Comparison of ENCODE assay signal across 8 mouse cellular contexts in genomic region chr11:74925577-74926387, GRCm38 (mm10). TPM values are rescaled to one million over a fixed set of nuclear protein-coding genes. Genes with fewer than 3 reads are reported as not detected.
DNase-seq lines count a peak whose midpoint lies in the region; ATAC-seq lines count a peak whose summit lies in the region.

Smg6 (plus strand) TSS chr11:74925823.
Srr (minus strand) TSS chr11:74925948.

- WGBS in hindbrain, embryonic 14.5 days = under 1% methylated on average over 75 of the region's 88 CpGs

- ATAC-seq in hindbrain, embryonic 14.5 days (ENCODE audit: low FRiP score) = peak; percentile 96

- peak; percentile 98 for DNase-seq in R1 (ENCODE audit: low read depth, low spot score)
- peak; percentile 97 to 98 for DNase-seq in cerebellum, postnatal 25 days
- peak; percentile 82 to 87 for DNase-seq in frontal cortex, postnatal 25 days (ENCODE audit: low spot score in 2 of 2)
- peak; percentile 96 for DNase-seq in hindbrain, embryonic 14.5 days (ENCODE audit: low spot score)
- peak; percentile 91 to 92 for DNase-seq in layer of hippocampus, postnatal 36 days
- DNase-seq in lung, postnatal 36 days = peak; percentile 95
- DNase-seq in retina, postnatal 1 day = peak; percentile 99
- DNase-seq in urinary bladder, adult 18-20 months (ENCODE audit: low spot score in 2 of 2) = peak; percentile 88 to 91

- peak within 1 kb of the TSS; percentile 96 for H3K27ac ChIP-seq in hindbrain, embryonic 14.5 days

- H3K4me1 ChIP-seq in hindbrain, embryonic 14.5 days (replicated peaks; ENCODE audit: control insufficient read depth, insufficient read depth, low read length) = peaks cover 19% of the 10 kb centered on the region

- H3K36me3 ChIP-seq in hindbrain, embryonic 14.5 days (replicated peaks; ENCODE audit: control insufficient read depth, insufficient read depth) = peaks cover 18% of the 10 kb centered on the region; the same call in 1 of the 2 replicates

- H3K27me3 ChIP-seq in hindbrain, embryonic 14.5 days (ENCODE audit: control insufficient read depth, insufficient read depth, low read length) = no peaks in the 10 kb centered on the region

- peak within 1 kb of the TSS; percentile 72 for H3K4me3 ChIP-seq in hindbrain, embryonic 14.5 days (replicated peaks; ENCODE audit: low read length)

- peak within 1 kb of the TSS; percentile 60 for H3K4me2 ChIP-seq in hindbrain, embryonic 14.5 days (replicated peaks)

- H3K9me3 ChIP-seq in hindbrain, embryonic 14.5 days (ENCODE audit: control insufficient read depth, low read length) = no peaks in the 10 kb centered on the region

- peak within 1 kb of the TSS; percentile 81 for H3K9ac ChIP-seq in hindbrain, embryonic 14.5 days

RNA-seq across cellular contexts. Expression of gene Smg6, which starts in this region (rescaled TPM):
- polyA plus RNA-seq in hindbrain, embryonic 14.5 days (2014; fragmentation: Nextera tagmentation; extraction: Ambion mirVana) = 12.8 and 14.0 TPM in 2 replicates
- total RNA-seq in layer of hippocampus, postnatal 36 days (2021) = 10 to 100 TPM; 33.7 to 34.4 TPM

RNA-seq across cellular contexts. Expression of gene Srr, which starts in this region (rescaled TPM):
- polyA plus RNA-seq in hindbrain, embryonic 14.5 days (2014; fragmentation: Nextera tagmentation; extraction: Ambion mirVana) = 43.2 and 51.8 TPM in 2 replicates
- total RNA-seq in layer of hippocampus, postnatal 36 days (2021) = 10 to 100 TPM; 95.7 to 99.8 TPM

Comparison
In these comparisons a context has a peak if more than half of its experiments do, and no peak if none do; other contexts are left out.
1. Peak in every context shown above with its lines: DNase-seq, ATAC-seq, H3K4me3 ChIP-seq and H3K27ac ChIP-seq.